In the genomic region with DNA sequence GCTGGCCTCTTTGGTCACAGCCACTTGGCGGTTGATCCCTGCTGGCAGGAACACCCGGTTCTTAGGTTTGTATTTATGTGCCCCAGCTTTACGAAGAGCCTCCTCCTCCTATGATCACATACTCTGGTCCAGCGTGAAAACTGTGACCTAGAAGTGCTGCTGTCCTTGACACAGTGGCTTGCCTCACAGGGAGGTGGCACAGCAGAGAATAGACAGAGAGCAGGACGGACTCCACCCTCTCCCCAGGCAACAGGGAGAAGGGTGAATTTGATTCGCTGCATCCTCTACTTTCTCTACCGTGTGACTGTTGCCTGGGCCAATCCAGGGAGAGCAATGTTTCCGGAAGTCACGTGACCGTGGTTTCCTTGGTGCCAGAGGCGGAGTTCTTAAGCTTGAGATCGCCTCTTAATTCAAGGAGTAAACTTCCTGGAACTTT, we compare ENCODE assay signal across 8 mouse cellular contexts. TPM values are rescaled to one million over a fixed set of nuclear protein-coding genes. Genes with fewer than 3 reads are reported as not detected.
A peak's percentile ranks its signal among the peaks of the same experiment; 100 is the strongest.
DNase-seq lines count a peak whose midpoint lies in the region; ATAC-seq and TF ChIP-seq lines count a peak whose summit lies in the region.

No protein-coding gene starts in this region.

- ATAC-seq in intestine, postnatal 0 days: peak; percentile 84
- peak; percentile 95 for ATAC-seq in liver, embryonic 13.5 days (ENCODE audit: low read depth)

- peak; percentile 90 for DNase-seq in ovary, adult 18-20 months (ENCODE audit: low spot score)
- no peak for DNase-seq in ovary, postnatal 10 days (ENCODE audit: low spot score)
- peak; percentile 60 to 75 for DNase-seq in adrenal gland, postnatal 4 days (ENCODE audit: low spot score in 2 of 2)
- DNase-seq in forelimb bud, embryonic 11.5 days (ENCODE audit: low read depth, low spot score): peak; percentile 34
- DNase-seq in liver, embryonic 13.5 days: peak; percentile 85
- no peak for DNase-seq in cerebellum, postnatal 25 days

- no peak for TF ChIP-seq POLR2A in myocyte (IDR thresholded peaks at IDR 0.05; ENCODE audit: insufficient read length, low read depth)

- H3K27me3 ChIP-seq in intestine, postnatal 0 days (replicated peaks; ENCODE audit: control insufficient read depth, insufficient read depth, low read length): no peaks in the 10 kb centered on the region
- H3K27me3 ChIP-seq in liver, embryonic 13.5 days: no peaks in the 10 kb centered on the region
- H3K27me3 ChIP-seq in myocyte (ENCODE audit: control insufficient read depth, insufficient read depth, insufficient read length): peaks cover 5% of the 10 kb centered on the region

- 0 out of 2 replicates have a peak overlapping the region, but pooled peaks have one; percentile 22 for H3K9ac ChIP-seq in intestine, postnatal 0 days (ENCODE audit: low read depth, low read length)
- peak overlapping the region; percentile 95 for H3K9ac ChIP-seq in liver, embryonic 13.5 days

- peak overlapping the region; percentile 87 for H3K27ac ChIP-seq in intestine, postnatal 0 days (ENCODE audit: low read depth, low read length)
- peak overlapping the region; percentile 99 for H3K27ac ChIP-seq in liver, embryonic 13.5 days

- H3K36me3 ChIP-seq in intestine, postnatal 0 days (ENCODE audit: control insufficient read depth, insufficient read depth): peaks cover 19% of the 10 kb centered on the region
- peaks cover 47% of the 10 kb centered on the region for H3K36me3 ChIP-seq in liver, embryonic 13.5 days
- no peaks in the 10 kb centered on the region for H3K36me3 ChIP-seq in myocyte (ENCODE audit: control insufficient read depth, insufficient read depth)

- 11% methylated on average over 12 of the region's 12 CpGs for WGBS in intestine, postnatal 0 days
- WGBS in liver, embryonic 13.5 days (ENCODE audit: insufficient replicate concordance): 22% methylated on average over 12 of the region's 12 CpGs

- no peaks in the 10 kb centered on the region for H3K9me3 ChIP-seq in intestine, postnatal 0 days (ENCODE audit: control insufficient read depth)
- H3K9me3 ChIP-seq in liver, embryonic 13.5 days (replicated peaks): no peaks in the 10 kb centered on the region

- H3K4me1 ChIP-seq in intestine, postnatal 0 days (replicated peaks; ENCODE audit: control insufficient read depth, insufficient read depth, low read length): peaks cover 8% of the 10 kb centered on the region
- H3K4me1 ChIP-seq in liver, embryonic 13.5 days (replicated peaks): peaks cover 98% of the 10 kb centered on the region

- peak overlapping the region; percentile 11; the same call in 1 of the 2 replicates for H3K4me3 ChIP-seq in intestine, postnatal 0 days (ENCODE audit: low read depth, low read length)
- peak overlapping the region; percentile 17 for H3K4me3 ChIP-seq in liver, embryonic 13.5 days (replicated peaks)
- H3K4me3 ChIP-seq in myocyte: no peak overlapping the region

- no peaks in the 10 kb centered on the region for H3K79me2 ChIP-seq in myocyte (ENCODE audit: control insufficient read depth, insufficient read depth)

- no peak for TF ChIP-seq CTCF in intestine, postnatal 0 days (IDR thresholded peaks at IDR 0.05; ENCODE audit: low read depth)

- H3K4me2 ChIP-seq in intestine, postnatal 0 days (replicated peaks; ENCODE audit: low read depth): peak overlapping the region; percentile 43
- H3K4me2 ChIP-seq in liver, embryonic 13.5 days: peak overlapping the region; percentile 55
- no peak overlapping the region for H3K4me2 ChIP-seq in myocyte (ENCODE audit: low read depth)

- H3ac ChIP-seq in myocyte (ENCODE audit: control insufficient read depth, insufficient read length): no peak overlapping the region

TF ChIP-seq in myocyte, 11 proteins besides CTCF, POLR2A, EP300 and RAD21:
- TF ChIP-seq USF1 (IDR thresholded peaks at IDR 0.05; ENCODE audit: low read depth): peak; percentile 71
- TF ChIP-seq TCF12 (IDR thresholded peaks at IDR 0.05; ENCODE audit: insufficient read depth, poor library complexity, severe bottlenecking): no peak

RNA-seq across cellular contexts. Expression of gene Prr15l, which starts 7.0 kb away (rescaled TPM):
- 1 to 10 TPM in 1 of 2 experiments, under 1 TPM in 1; 0.28 to 7.8 TPM for total RNA-seq in adrenal gland, postnatal 4 days (2021)
- polyA plus RNA-seq in intestine, postnatal 0 days (2015; fragmentation: Nextera tagmentation; extraction: Ambion mirVana): 138 and 141 TPM in 2 replicates
- 4.4 and 5.2 TPM in 2 replicates for polyA plus RNA-seq in liver, embryonic 13.5 days (2015; fragmentation: Nextera tagmentation; extraction: Ambion mirVana)
- 0.07 TPM for polyA plus RNA-seq in myocyte (2012; fragmentation: generic; extraction: Trizol)

RNA-seq across cellular contexts. Expression of gene Pnpo, which starts 8.8 kb away (rescaled TPM):
- 10 to 100 TPM; 27.5 to 35.0 TPM for total RNA-seq in adrenal gland, postnatal 4 days (2021)
- 145 and 158 TPM in 2 replicates for polyA plus RNA-seq in intestine, postnatal 0 days (2015; fragmentation: Nextera tagmentation; extraction: Ambion mirVana)
- 652 and 660 TPM in 2 replicates for polyA plus RNA-seq in liver, embryonic 13.5 days (2015; fragmentation: Nextera tagmentation; extraction: Ambion mirVana)
- polyA plus RNA-seq in myocyte (2012; fragmentation: generic; extraction: Trizol): 7.5 TPM

RNA-seq across cellular contexts. Expression of gene Cdk5rap3, which starts 18.6 kb away (rescaled TPM):
- 10 to 100 TPM; 71.6 to 74.7 TPM for total RNA-seq in adrenal gland, postnatal 4 days (2021)
- 64.1 and 68.9 TPM in 2 replicates for polyA plus RNA-seq in intestine, postnatal 0 days (2015; fragmentation: Nextera tagmentation; extraction: Ambion mirVana)
- 39.6 and 44.4 TPM in 2 replicates for polyA plus RNA-seq in liver, embryonic 13.5 days (2015; fragmentation: Nextera tagmentation; extraction: Ambion mirVana)
- 65.8 TPM for polyA plus RNA-seq in myocyte (2012; fragmentation: generic; extraction: Trizol)

RNA-seq across cellular contexts. Expression of gene Sp2, which starts 47.8 kb away (rescaled TPM):
- total RNA-seq in adrenal gland, postnatal 4 days (2021): 10 to 100 TPM; 23.3 to 26.0 TPM
- 7.7 and 8.2 TPM in 2 replicates for polyA plus RNA-seq in intestine, postnatal 0 days (2015; fragmentation: Nextera tagmentation; extraction: Ambion mirVana)
- polyA plus RNA-seq in liver, embryonic 13.5 days (2015; fragmentation: Nextera tagmentation; extraction: Ambion mirVana): 13.0 and 15.3 TPM in 2 replicates
- 11.5 TPM for polyA plus RNA-seq in myocyte (2012; fragmentation: generic; extraction: Trizol)

Comparison
In these comparisons a context has a peak if more than half of its experiments do, and no peak if none do; other contexts are left out.
1. DNase-seq: peak in ovary, adult 18-20 months (single experiment), adrenal gland, postnatal 4 days (2 of 2), forelimb bud, embryonic 11.5 days (single experiment) and liver, embryonic 13.5 days (single experiment); none in ovary, postnatal 10 days (single experiment) and cerebellum, postnatal 25 days (0 of 2).
2. RNA of gene Prr15l, which starts 7.0 kb away (polyA plus RNA-seq): 138 to 141 TPM in intestine, postnatal 0 days; 4.4 to 5.2 TPM in liver, embryonic 13.5 days and 0.07 TPM in myocyte (single experiment); every median in the first group is over 10 times any median in the second.
3. RNA of gene Pnpo, which starts 8.8 kb away (polyA plus RNA-seq): 652 to 660 TPM in liver, embryonic 13.5 days and 145 to 158 TPM in intestine, postnatal 0 days; 7.5 TPM in myocyte (single experiment); every median in the first group is over 10 times any median in the second.